Mouse (Mus musculus) heart, embryonic 11.5 days (tissue): ENCODE results near the gene Tssc4. TPM values are rescaled to one million over a fixed set of nuclear protein-coding genes. Genes with fewer than 3 reads are reported as not detected.

ENCODE experiments used
- ATAC-seq: fragments of 200-750 bp; cut with Nextera tagmentation; replicated peaks from 2 replicates; pipeline ENCODE4 v1.8.0; 2017; ENCODE audit warnings: moderate library complexity; ENCODE audit not compliant: insufficient number of reproducible peaks, low FRiP score, low TSS enrichment
- H3K27ac ChIP-seq: fragments of 300-500 bp; sonication (generic); 2 replicates; pipeline ENCODE4 v1.5.1; 2014; ENCODE audit warnings: mild to moderate bottlenecking, low read depth, low read length
- H3K27me3 ChIP-seq: fragments of 300-500 bp; sonication (generic); 2 replicates; pipeline ENCODE4 v1.6.1; 2014; ENCODE audit warnings: mild to moderate bottlenecking, low read length, mixed read lengths; ENCODE audit not compliant: control insufficient read depth, insufficient read depth
- H3K36me3 ChIP-seq: fragments of 300-500 bp; sonication (generic); 2 replicates; pipeline ENCODE4 v1.6.1; 2014; ENCODE audit warnings: mild to moderate bottlenecking, low read length, moderate library complexity, mixed read lengths; ENCODE audit not compliant: control insufficient read depth, insufficient read depth
- H3K4me1 ChIP-seq: fragments of 300-500 bp; sonication (generic); 2 replicates; pipeline ENCODE4 v1.6.1; 2014; ENCODE audit warnings: low read length; ENCODE audit not compliant: control insufficient read depth, insufficient read depth
- H3K4me2 ChIP-seq: fragments of 300-500 bp; sonication (generic); 2 replicates; pipeline ENCODE4 v1.6.1; 2014; ENCODE audit warnings: mild to moderate bottlenecking, moderate library complexity
- H3K4me3 ChIP-seq: fragments of 300-500 bp; sonication (generic); 2 replicates; pipeline ENCODE4 v1.5.1; 2014; ENCODE audit warnings: low read depth, low read length
- H3K9ac ChIP-seq: fragments of 300-500 bp; sonication (generic); 2 replicates; pipeline ENCODE4 v1.6.1; 2014; ENCODE audit warnings: mild to moderate bottlenecking, low read depth, low read length, moderate library complexity
- H3K9me3 ChIP-seq: fragments of 300-500 bp; sonication (generic); replicated peaks from 2 replicates; pipeline ENCODE4 v1.6.1; 2016; ENCODE audit warnings: low read length; ENCODE audit not compliant: control insufficient read depth
- WGBS: fragments of 180-500 bp; shearing (Covaris S2); extraction: QIAGEN DNeasy Blood & Tissue Kit; methylation state at CpG from one replicate; pipeline ENCODE4 v1.1.7; 2014; ENCODE audit not compliant: insufficient replicate concordance; 5-methylcytosine and 5-hydroxymethylcytosine counted together
- polyA plus RNA-seq: library from polyadenylated mRNA; unstranded; fragments of >200 nt; fragmentation: Nextera tagmentation; extraction: Ambion mirVana; gene quantifications from 2 replicates; pipeline ENCODE4 v1.2.1, GENCODE M21; 2014

Gene Tssc4
- polyA plus RNA-seq, 1 experiment from 2014 or later: 48.4 TPM

DNA sequence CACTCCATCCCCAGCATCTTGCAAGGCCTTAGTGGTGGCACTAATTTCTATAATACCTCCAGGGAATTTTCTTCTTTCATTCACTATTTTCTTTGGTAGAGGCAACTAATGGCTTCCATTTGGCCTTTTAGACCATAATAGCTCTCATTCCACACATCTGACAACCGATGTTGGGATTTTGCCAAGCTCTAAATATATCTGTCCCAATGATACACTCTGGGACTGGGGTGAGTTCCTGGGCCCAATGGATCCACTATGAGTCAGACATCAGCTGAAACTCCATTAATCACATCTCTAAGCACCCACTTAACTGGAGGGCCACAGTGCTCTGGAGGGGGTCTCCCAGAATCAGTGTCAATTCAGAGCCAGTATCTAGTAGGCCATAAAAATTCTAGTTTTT is 37.2 kb upstream of the Tssc4 start:
- Histone ChIP-seq H3K4me1 (0 out of 2 replicates have a peak, but pooled peaks cover 8% of the 10 kb centered on the region), H3K27me3 (no peaks in the 10 kb centered on the region), H3K9me3 (no peaks in the 10 kb centered on the region), H3K4me2 (no peak overlapping the region), H3K9ac (no peak overlapping the region), H3K4me3 (no peak overlapping the region), H3K27ac (no peak overlapping the region), H3K36me3 (no peaks in the 10 kb centered on the region)
- WGBS: 69% methylated on average over 1 of the region's 1 CpGs
- no peak for ATAC-seq

GRCm38 (mm10) chr7:143033581-143033980 is 35.5 kb upstream of the Tssc4 start:
- Histone ChIP-seq H3K4me2 (no peak overlapping the region), H3K4me3 (no peak overlapping the region), H3K27me3 (no peaks in the 10 kb centered on the region), H3K9me3 (no peaks in the 10 kb centered on the region), H3K9ac (no peak overlapping the region), H3K4me1 (0 out of 2 replicates have a peak, but pooled peaks cover 6% of the 10 kb centered on the region), H3K36me3 (no peaks in the 10 kb centered on the region), H3K27ac (no peak overlapping the region)
- WGBS: 85% methylated on average over 4 of the region's 4 CpGs
- ATAC-seq: no peak

DNA sequence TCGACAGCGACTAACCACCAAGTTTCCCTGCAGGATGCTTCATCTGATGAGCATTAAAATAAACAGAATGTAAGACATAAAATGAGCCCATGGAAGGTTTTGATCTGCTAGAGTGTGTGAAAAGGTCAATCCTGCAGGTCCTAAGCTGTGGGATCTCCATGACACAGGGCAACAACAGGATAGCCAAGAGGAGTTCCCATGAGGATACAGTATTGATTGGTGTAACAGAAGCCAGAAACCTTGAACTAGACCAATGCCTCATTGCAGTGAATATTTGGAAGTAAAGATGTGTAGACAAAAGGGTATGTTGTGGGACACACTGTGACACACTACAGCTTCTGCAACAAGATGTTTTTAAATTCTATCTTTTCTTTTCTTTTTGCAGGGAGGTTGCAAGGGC is 34.9 kb upstream of the Tssc4 start:
- Histone ChIP-seq H3K4me3 (no peak overlapping the region), H3K9me3 (no peaks in the 10 kb centered on the region), H3K27me3 (no peaks in the 10 kb centered on the region), H3K36me3 (no peaks in the 10 kb centered on the region), H3K4me1 (0 out of 2 replicates have a peak, but pooled peaks cover 6% of the 10 kb centered on the region), H3K9ac (no peak overlapping the region), H3K27ac (no peak overlapping the region), H3K4me2 (no peak overlapping the region)
- ATAC-seq: no peak
- 90% methylated on average over 2 of the region's 2 CpGs for WGBS

GRCm38 (mm10) chr7:143034519-143035450 is 34.3 kb upstream of the Tssc4 start:
- no peak overlapping the region for H3K9ac ChIP-seq
- no peak for ATAC-seq
- no peaks in the 10 kb centered on the region for H3K36me3 ChIP-seq
- H3K4me1 ChIP-seq: 0 out of 2 replicates have a peak, but pooled peaks cover 6% of the 10 kb centered on the region
- no peak overlapping the region for H3K27ac ChIP-seq
- H3K4me3 ChIP-seq: no peak overlapping the region
- no peak overlapping the region for H3K4me2 ChIP-seq
- no peaks in the 10 kb centered on the region for H3K27me3 ChIP-seq
- WGBS: 77% methylated on average over 8 of the region's 8 CpGs
- H3K9me3 ChIP-seq: no peaks in the 10 kb centered on the region

GRCm38 (mm10) chr7:143036787-143037186 is 32.3 kb upstream of the Tssc4 start:
- Histone ChIP-seq H3K27ac (no peak overlapping the region), H3K9me3 (no peaks in the 10 kb centered on the region), H3K4me3 (no peak overlapping the region), H3K27me3 (no peaks in the 10 kb centered on the region), H3K9ac (no peak overlapping the region), H3K4me2 (no peak overlapping the region), H3K4me1 (peaks cover 10% of the 10 kb centered on the region), H3K36me3 (no peaks in the 10 kb centered on the region)
- ATAC-seq: no peak
- 74% methylated on average over 3 of the region's 3 CpGs for WGBS

DNA sequence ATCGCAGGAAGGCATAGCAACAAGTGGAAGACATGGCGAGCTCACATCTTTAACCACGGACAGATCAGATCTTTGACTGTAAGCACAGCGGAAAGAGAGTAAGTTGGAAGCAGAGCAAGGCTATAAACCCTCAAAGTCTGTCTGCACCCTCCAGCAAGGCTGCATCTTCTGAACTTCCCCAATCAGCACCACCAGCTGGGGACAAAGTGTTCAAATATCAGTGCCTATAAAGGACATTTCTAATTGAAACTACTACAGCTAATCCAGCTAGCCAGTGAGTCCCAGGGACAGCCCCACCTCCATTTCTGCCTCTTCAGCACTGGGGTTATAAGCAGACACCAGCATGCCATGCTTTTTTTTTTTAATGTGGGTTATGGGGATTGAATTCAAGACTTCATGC is 31.7 kb upstream of the Tssc4 start:
- no peak overlapping the region for H3K9ac ChIP-seq
- H3K27me3 ChIP-seq: no peaks in the 10 kb centered on the region
- no peak overlapping the region for H3K4me3 ChIP-seq
- no peak overlapping the region for H3K4me2 ChIP-seq
- H3K27ac ChIP-seq: no peak overlapping the region
- whole genome bisulfite sequencing: 83% methylated on average over 4 of the region's 4 CpGs
- no peaks in the 10 kb centered on the region for H3K36me3 ChIP-seq
- peaks cover 12% of the 10 kb centered on the region for H3K4me1 ChIP-seq
- no peak for ATAC-seq
- no peaks in the 10 kb centered on the region for H3K9me3 ChIP-seq

DNA sequence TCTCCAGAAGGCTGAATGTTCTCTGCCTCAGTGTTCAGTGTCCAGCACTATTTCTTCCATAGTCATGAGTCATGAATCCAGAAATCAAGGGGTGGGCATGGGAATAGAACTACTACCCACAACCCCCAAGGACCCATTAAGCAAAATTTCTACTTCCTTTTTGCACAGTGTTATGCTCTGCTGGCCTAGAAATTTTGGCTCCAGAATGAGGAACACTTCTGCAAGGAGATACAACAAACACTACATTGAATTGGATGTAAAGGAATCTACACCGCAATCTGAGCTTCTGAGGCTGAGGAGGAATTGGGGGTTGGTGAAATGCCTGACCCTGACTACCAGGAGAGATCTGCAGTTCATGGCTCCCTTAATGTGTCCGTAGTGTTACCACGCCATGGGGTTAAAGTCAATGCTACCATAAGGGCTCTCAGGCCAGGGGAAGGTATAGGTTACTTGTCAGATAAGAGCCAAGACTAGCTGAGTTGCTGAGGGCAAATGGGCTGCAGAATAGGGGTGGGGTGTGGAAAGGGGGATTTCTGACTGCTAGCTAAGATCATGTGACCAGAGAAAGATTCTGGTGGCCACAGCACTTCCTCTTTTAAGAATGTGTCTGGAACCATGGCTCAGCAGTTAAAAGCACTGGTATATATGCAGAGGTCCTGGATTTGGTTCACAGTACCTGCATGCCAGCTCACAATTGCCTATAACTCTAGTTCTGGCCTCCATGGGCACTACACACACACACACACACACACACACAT is 30.7 kb upstream of the Tssc4 start:
- Histone ChIP-seq H3K4me3 (no peak overlapping the region), H3K27me3 (no peaks in the 10 kb centered on the region), H3K27ac (no peak overlapping the region), H3K4me1 (peaks cover 15% of the 10 kb centered on the region), H3K36me3 (no peaks in the 10 kb centered on the region), H3K4me2 (no peak overlapping the region), H3K9ac (no peak overlapping the region), H3K9me3 (no peaks in the 10 kb centered on the region)
- WGBS: 82% methylated on average over 3 of the region's 3 CpGs
- no peak for ATAC-seq

- WGBS: 91% methylated on average over 3 of the region's 3 CpGs
- ATAC-seq: no peak
- Histone ChIP-seq H3K36me3 (no peaks in the 10 kb centered on the region), H3K27me3 (no peaks in the 10 kb centered on the region), H3K4me2 (no peak overlapping the region), H3K4me1 (peaks cover 15% of the 10 kb centered on the region), H3K27ac (no peak overlapping the region), H3K4me3 (no peak overlapping the region), H3K9ac (no peak overlapping the region), H3K9me3 (0 out of 2 replicates have a peak, but pooled peaks cover 2% of the 10 kb centered on the region)
These were observed 28.5 kb upstream of the Tssc4 start for GRCm38 (mm10) chr7:143040561-143040960.
